Mouse (Mus musculus): ENCODE data around the gene Zmpste24. TPM values are rescaled to one million over a fixed set of nuclear protein-coding genes. Genes with fewer than 3 reads are reported as not detected.

Gene Zmpste24
- polyA plus RNA-seq, 1 experiment: 22.0 TPM

DNA sequence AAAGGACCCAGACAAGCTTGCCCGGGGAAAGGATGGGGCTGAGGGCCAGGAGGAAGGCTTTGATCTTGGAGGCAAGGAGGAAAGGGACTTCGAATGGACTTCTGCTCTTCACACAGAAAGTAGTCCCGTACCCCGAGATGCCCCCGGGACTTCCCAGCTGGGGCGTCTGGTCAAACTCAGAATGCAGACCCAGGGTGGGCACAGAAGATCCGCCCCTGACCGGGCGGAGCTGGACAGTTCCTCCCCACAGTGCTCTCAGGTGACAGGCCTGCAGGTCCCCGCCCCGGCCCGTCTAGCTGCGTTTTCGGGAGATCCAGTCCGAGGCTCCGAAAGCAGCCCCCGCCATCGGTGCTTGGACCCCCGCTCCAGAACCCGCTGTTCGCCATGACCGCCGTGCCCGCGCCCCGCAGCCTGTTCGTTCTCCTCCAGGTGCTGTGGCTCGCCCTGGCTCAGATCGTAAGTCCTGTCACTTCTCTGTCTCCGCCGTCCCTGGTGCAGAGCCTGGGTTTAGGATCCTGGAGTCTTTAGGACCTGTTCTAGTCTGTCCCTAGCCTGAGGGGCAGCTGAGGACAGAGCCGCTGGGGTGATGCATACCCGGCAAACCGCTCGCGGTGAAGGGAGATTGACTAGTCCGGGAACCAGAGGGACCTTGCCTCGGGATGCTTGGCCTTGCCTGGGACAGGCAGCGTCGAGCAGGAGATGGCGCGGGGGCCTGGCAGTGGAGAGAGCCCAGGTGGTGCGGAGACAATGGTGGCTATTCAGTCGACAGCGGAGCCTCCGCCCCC lies 58.5 kb downstream of the Zmpste24 start, which contains the start of gene Col9a2:
Col9a2 (plus strand) TSS at position 55 of the 785 bp plus-strand sequence.
- Histone ChIP-seq H3K4me3 (ENCODE audit: insufficient read depth, low read length) (no peak within 1 kb of the TSS), H3K4me1 (ENCODE audit: control insufficient read depth, insufficient read depth, low read length) (no peaks in the 10 kb centered on the region), H3K27ac (ENCODE audit: insufficient read depth, low read length) (no peak within 1 kb of the TSS)
- TF ChIP-seq POLR2A (IDR thresholded peaks at IDR 0.05; ENCODE audit: extremely low read depth, insufficient read depth, low read length) (no peak), CTCF (IDR thresholded peaks at IDR 0.05; ENCODE audit: extremely low read depth, insufficient read depth, low read length) (no peak)

DNA sequence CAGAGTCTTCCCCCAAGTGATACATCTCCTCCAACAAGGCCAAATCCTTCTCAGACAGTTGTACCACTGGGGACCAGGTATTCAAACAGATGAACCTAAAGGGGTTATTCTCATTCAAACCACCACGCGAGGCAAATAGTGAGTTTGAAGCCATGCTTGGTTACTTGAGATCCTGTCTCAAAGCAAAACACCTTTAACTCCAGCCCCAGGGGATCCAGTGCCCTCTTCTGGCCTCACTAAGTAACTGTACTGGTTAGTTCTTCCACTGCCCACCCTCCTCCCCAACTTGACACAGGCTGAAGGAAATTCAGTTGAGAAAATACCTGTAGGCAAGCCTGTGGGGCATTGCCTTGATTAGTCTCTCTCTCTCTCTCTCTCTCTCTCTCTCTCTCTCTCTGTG lies 65.0 kb downstream of the Zmpste24 start:
- no peak overlapping the region for H3K4me3 ChIP-seq (ENCODE audit: insufficient read depth, low read length)
- no peak overlapping the region for H3K27ac ChIP-seq (ENCODE audit: insufficient read depth, low read length)
- no peaks in the 10 kb centered on the region for H3K4me1 ChIP-seq (ENCODE audit: control insufficient read depth, insufficient read depth, low read length)
- TF ChIP-seq POLR2A (IDR thresholded peaks at IDR 0.05; ENCODE audit: extremely low read depth, insufficient read depth, low read length) (no peak), CTCF (IDR thresholded peaks at IDR 0.05; ENCODE audit: extremely low read depth, insufficient read depth, low read length) (peak; percentile 46)

DNA sequence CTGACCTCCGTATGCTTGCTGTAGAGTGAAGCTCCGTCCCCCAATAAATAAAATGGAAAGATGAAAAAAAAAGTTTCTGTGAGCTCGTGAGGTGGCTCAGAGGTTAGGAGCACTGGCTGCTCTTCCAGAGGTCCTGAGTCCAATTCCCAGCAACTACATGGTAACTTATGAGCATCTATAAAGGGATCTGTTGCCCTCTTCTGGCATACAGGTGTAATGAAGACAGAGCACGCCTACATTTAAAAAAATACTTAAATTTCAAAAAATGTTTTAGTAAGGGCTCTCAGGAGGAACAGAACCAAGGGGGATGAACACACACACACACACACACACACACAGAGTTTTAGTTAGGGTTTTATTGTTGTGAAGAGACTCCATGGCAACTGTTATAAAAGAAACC lies 66.6 kb downstream of the Zmpste24 start:
- TF ChIP-seq CTCF (IDR thresholded peaks at IDR 0.05; ENCODE audit: extremely low read depth, insufficient read depth, low read length) (no peak), POLR2A (IDR thresholded peaks at IDR 0.05; ENCODE audit: extremely low read depth, insufficient read depth, low read length) (no peak)
- Histone ChIP-seq H3K4me1 (ENCODE audit: control insufficient read depth, insufficient read depth, low read length) (no peaks in the 10 kb centered on the region), H3K4me3 (ENCODE audit: insufficient read depth, low read length) (no peak overlapping the region), H3K27ac (ENCODE audit: insufficient read depth, low read length) (no peak overlapping the region)

DNA sequence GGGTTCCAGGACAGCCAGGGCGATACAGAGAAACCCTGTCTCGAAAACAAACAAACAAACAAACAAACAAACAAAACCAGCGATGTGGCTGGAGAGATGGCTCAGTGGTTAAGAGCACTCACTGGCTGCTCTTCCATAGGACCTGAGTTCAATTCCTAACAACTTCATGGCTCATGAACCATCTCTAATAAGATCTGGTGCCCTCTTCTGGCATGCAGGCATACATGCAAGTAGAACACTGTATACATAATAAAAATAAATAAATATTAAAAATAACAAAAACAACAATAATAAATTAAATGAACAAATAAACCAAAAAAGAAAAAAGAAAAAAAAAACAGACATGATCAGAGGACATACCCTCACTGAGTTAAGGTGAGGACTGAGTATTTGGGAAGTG lies 68.4 kb downstream of the Zmpste24 start:
- no peak overlapping the region for H3K4me3 ChIP-seq (ENCODE audit: insufficient read depth, low read length)
- H3K27ac ChIP-seq (ENCODE audit: insufficient read depth, low read length): no peak overlapping the region
- TF ChIP-seq POLR2A (IDR thresholded peaks at IDR 0.05; ENCODE audit: extremely low read depth, insufficient read depth, low read length) (no peak), CTCF (IDR thresholded peaks at IDR 0.05; ENCODE audit: extremely low read depth, insufficient read depth, low read length) (no peak)
- no peaks in the 10 kb centered on the region for H3K4me1 ChIP-seq (ENCODE audit: control insufficient read depth, insufficient read depth, low read length)

DNA sequence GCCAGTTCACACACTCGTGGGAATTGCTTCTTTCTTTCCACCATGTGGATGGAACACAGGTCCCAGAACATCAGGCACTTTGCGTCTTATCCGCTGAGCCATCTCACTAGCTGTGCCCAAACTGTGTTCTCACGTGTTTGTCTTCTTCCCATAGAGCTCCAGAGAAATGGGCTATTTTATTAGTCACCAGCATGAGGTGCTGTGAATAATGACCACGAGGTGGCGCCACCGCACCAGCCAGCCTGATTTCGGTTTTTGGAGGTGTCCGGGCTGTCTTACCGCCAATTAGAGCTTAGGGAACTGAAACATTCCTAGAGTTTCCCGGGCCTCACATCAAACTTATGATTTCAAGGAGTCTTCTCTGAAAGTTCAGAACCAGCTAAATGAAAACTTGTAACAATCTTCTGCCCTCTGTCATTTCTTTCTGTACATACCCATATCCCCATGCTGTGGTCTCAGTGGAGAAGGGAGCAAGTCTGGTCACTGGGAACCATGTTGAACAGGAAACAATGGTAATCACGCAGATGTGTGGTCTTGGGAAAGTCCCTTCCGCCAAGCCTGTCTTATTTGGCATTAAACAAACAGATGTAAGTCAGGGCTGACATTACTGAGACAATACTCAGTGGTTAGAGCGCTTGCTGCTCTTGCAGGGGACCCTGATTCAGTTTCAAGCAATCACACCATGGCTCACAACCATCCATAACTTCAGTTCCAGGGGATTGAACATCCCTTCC lies 69.2 kb downstream of the Zmpste24 start:
- H3K27ac ChIP-seq (ENCODE audit: insufficient read depth, low read length): no peak overlapping the region
- H3K4me3 ChIP-seq (ENCODE audit: insufficient read depth, low read length): no peak overlapping the region

DNA sequence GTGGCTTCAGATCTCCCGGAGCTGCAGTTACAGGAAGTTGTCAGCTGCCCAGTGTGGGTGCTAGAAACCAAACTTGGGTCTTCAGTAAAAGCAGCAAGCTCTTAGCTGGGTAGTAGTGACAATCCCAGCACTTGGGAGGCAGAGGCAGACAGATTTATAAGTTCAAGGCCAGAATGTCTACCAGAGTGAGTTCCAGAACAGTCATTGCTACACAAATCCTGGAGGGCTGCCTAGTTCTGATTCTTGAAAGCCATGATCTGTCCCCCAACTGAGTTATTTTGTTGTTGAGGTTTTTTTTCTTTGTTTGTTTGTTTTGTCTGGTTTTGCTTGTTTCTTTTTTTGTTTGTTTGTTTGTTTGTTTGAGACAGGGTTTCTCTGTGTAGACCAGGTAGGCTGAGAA lies 69.9 kb downstream of the Zmpste24 start:
- TF ChIP-seq POLR2A (IDR thresholded peaks at IDR 0.05; ENCODE audit: extremely low read depth, insufficient read depth, low read length): no peak
- no peak for TF ChIP-seq CTCF (IDR thresholded peaks at IDR 0.05; ENCODE audit: extremely low read depth, insufficient read depth, low read length)
- H3K4me1 ChIP-seq (ENCODE audit: control insufficient read depth, insufficient read depth, low read length): no peaks in the 10 kb centered on the region
- no peak overlapping the region for H3K27ac ChIP-seq (ENCODE audit: insufficient read depth, low read length)
- no peak overlapping the region for H3K4me3 ChIP-seq (ENCODE audit: insufficient read depth, low read length)

More for the DNA sequence above, 69.2 kb downstream of the Zmpste24 start:
- H3K4me1 ChIP-seq (ENCODE audit: control insufficient read depth, insufficient read depth, low read length): no peaks in the 10 kb centered on the region
- no peak for TF ChIP-seq POLR2A (IDR thresholded peaks at IDR 0.05; ENCODE audit: extremely low read depth, insufficient read depth, low read length)
- peak; percentile 51 for TF ChIP-seq CTCF (IDR thresholded peaks at IDR 0.05; ENCODE audit: extremely low read depth, insufficient read depth, low read length)

DNA sequence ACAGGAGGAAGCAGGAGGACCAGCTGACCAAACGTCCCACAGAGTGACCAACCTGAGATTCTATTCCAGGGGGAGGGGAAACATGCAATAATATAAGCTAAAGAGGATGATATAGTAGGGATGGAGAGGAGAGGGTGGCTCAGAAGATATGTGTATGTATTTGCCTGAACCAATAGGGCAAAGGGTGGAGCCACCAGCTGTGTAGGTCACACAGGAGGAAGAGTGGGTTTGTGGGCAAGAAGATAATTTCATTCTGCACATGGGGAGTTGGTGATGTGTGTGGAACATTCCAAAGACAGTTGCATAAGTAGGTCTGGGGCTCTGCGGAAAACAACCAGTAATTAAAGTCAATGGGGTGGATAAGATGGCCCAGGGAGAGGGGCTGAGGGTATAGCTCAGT lies 72.4 kb downstream of the Zmpste24 start:
- Histone ChIP-seq H3K4me3 (ENCODE audit: insufficient read depth, low read length) (no peak overlapping the region), H3K4me1 (ENCODE audit: control insufficient read depth, insufficient read depth, low read length) (peaks cover 3% of the 10 kb centered on the region), H3K27ac (ENCODE audit: insufficient read depth, low read length) (no peak overlapping the region)
- TF ChIP-seq CTCF (IDR thresholded peaks at IDR 0.05; ENCODE audit: extremely low read depth, insufficient read depth, low read length) (no peak), POLR2A (IDR thresholded peaks at IDR 0.05; ENCODE audit: extremely low read depth, insufficient read depth, low read length) (no peak)

DNA sequence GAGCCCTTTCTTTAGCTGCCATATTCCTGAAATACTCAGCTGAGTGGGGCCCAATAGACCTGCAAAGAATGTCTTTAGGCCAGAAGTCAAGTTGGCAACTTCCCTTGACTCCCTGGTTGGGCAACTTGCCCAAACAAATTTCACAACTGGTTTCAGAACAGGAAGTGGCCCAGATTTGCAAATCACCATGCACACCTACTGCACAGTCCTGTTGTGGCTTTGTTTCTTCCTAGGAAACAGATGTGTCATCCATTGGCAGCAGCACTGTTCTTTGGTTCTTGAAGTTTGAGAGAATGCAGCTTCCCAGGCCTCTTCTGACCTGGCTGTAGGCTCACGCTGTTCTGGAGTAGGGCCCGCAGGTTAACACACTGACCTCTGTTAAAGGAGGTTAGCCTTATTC lies 74.1 kb downstream of the Zmpste24 start:
- no peak overlapping the region for H3K4me3 ChIP-seq (ENCODE audit: insufficient read depth, low read length)
- H3K27ac ChIP-seq (ENCODE audit: insufficient read depth, low read length): no peak overlapping the region
- peaks cover 5% of the 10 kb centered on the region for H3K4me1 ChIP-seq (ENCODE audit: control insufficient read depth, insufficient read depth, low read length)
- TF ChIP-seq POLR2A (IDR thresholded peaks at IDR 0.05; ENCODE audit: extremely low read depth, insufficient read depth, low read length): no peak
- no peak for TF ChIP-seq CTCF (IDR thresholded peaks at IDR 0.05; ENCODE audit: extremely low read depth, insufficient read depth, low read length)

DNA sequence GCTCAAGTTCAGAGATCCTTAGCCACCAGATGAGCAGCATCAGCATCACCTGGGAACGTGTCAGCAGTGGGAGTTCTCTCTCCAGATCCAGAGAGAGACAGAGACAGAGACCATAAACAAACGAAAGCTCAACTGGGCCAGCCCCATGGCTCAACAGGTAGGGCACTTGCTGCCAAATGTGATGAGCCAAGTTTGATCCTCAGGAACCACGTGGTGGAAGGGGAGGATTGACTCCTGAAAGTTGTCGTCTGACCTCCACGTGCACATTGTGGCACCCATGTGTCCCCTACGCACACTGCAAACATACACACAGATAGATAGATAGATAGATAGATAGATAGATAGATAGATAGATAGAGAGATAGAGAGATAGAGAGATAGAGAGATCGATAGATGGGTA lies 74.6 kb downstream of the Zmpste24 start:
- no peak overlapping the region for H3K27ac ChIP-seq (ENCODE audit: insufficient read depth, low read length)
- no peak for TF ChIP-seq POLR2A (IDR thresholded peaks at IDR 0.05; ENCODE audit: extremely low read depth, insufficient read depth, low read length)
- no peak for TF ChIP-seq CTCF (IDR thresholded peaks at IDR 0.05; ENCODE audit: extremely low read depth, insufficient read depth, low read length)
- H3K4me1 ChIP-seq (ENCODE audit: control insufficient read depth, insufficient read depth, low read length): peaks cover 5% of the 10 kb centered on the region
- no peak overlapping the region for H3K4me3 ChIP-seq (ENCODE audit: insufficient read depth, low read length)

DNA sequence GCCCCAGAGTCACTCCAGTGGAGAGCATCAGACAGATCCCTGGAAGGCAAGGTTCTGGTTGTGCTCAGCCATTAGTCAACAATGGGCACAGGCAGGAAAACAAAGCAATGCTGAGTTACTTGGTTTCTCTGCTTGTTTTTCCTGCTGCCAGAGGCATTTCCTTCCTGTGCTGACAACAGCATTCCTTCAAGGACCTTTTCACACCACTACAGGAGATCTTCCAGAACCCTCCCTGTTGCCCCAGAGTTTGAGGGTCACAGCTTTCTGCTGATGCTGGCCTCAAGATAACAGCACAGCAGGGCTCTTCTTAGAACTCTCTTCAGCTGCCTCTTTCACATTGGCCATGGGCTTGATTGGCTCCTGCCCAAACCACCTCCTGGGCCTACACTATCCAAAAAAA lies 76.1 kb downstream of the Zmpste24 start:
- Histone ChIP-seq H3K4me1 (ENCODE audit: control insufficient read depth, insufficient read depth, low read length) (peaks cover 5% of the 10 kb centered on the region), H3K4me3 (ENCODE audit: insufficient read depth, low read length) (no peak overlapping the region), H3K27ac (ENCODE audit: insufficient read depth, low read length) (no peak overlapping the region)
- TF ChIP-seq CTCF (IDR thresholded peaks at IDR 0.05; ENCODE audit: extremely low read depth, insufficient read depth, low read length): no peak
